Mouse (Mus musculus) retina, postnatal 7 days (tissue): Measurements from ENCODE around the gene Nanos3.

Experiments used
- DNase-seq: peaks from one replicate; pipeline ENCODE4 v3.0.0-alpha.2; 2012; ENCODE audit warnings: low read depth, low spot score

Nanos3 gene

DNA sequence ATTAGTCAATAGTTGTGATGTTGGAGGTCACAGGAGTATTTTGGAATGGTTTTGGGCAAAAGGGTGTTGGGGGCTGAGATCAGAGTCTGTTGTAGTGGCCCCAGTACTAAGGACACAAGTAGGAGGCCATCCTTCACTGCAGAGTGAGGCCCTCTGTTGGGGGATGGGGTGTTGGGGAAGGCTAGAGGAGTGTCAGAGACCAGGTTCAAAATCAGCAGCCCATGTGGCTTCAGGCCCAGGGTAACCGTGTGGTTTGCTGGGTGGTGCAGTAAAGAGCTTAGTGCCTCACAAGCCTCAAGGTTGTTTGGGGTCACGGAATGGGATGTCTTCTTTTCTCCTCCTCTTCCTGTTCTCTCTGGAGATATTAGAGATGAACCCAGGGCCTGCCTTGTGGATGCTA, 58.3 kb downstream of the Nanos3 start:
- DNase-seq, result no peak

DNA sequence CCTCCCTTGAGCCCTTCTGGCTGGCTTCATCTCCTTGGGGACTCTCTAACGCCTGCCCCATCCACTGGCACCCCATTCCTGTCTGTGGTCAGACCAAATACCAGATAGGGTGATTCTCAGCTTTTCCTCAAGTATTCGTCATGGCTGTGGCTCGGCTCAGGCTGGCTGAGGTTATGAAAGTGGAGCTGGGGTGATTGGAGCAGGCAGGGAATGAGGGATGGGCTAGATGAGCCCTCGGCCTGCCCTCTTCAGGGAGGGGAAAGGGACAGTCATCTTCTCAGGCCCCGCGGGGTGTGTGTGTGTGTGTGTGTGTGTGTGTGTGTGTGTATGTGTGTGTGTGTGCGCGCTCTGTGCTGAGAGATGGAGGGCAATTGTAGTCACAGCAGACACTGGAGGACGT, 59.4 kb downstream of the Nanos3 start, which contains the start of gene Podnl1:
Gene Podnl1, plus strand, starts transcription at position 334 of the 400 bp plus-strand sequence.
- no peak for DNase-seq
